ENCODE assay signal across 8 mouse cellular contexts in the genomic region with DNA sequence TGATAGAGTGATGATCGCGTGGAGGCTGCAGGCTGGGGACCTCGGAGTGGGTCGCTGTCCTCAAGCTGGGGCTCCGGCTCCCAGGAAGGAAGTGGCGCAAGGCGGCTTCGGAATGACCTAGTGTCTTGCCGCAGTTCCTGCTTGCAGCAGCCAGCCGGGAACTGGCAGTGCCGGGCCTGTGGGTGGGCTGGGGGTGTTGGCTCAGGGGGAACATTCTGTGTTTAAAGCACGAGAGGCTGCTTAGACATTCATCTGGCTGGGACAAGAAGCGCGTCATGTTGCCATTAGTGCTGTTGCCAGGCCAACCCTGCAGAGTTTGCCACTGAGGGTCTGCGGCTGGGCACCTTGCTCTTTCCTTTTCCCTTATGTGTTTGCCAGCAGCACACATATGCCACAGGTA.
DNase-seq lines count a peak whose midpoint lies in the region; ATAC-seq and TF ChIP-seq lines count a peak whose summit lies in the region.

No protein-coding gene starts in this region.

- TF ChIP-seq EP300 in lung, postnatal 0 days (IDR thresholded peaks at IDR 0.05): peak; percentile 61

- DNase-seq in embryonic facial prominence, embryonic 10.5 days (ENCODE audit: low spot score): no peak
- DNase-seq in hindbrain, postnatal 0 days (ENCODE audit: low spot score): peak; percentile 74
- peak; percentile 57 for DNase-seq in lung, postnatal 0 days (ENCODE audit: low spot score)
- DNase-seq in right cerebral cortex, adult 2 months (ENCODE audit: low spot score in 2 of 2): peak; percentile 64 to 67
- DNase-seq in testis, postnatal 14 days (ENCODE audit: low spot score): no peak
- DNase-seq in c-Kit-positive CD71-positive TER-119-positive erythroid progenitor cells, embryonic 14.5 days (ENCODE audit: low spot score): no peak

- H3K4me2 ChIP-seq in embryonic facial prominence, embryonic 13.5 days: 0 out of 2 replicates have a peak overlapping the region, but pooled peaks have one; percentile 12
- peak overlapping the region; percentile 41 for H3K4me2 ChIP-seq in hindbrain, postnatal 0 days (ENCODE audit: low read depth, low read length)
- 0 out of 2 replicates have a peak overlapping the region, but pooled peaks have one; percentile 1 for H3K4me2 ChIP-seq in lung, postnatal 0 days (replicated peaks; ENCODE audit: low read depth, low read length)

- TF ChIP-seq CTCF in hindbrain, postnatal 0 days (IDR thresholded peaks at IDR 0.05; ENCODE audit: low read depth): no peak
- 0 out of 2 replicates have a peak, but pooled peaks have one; percentile 8 for TF ChIP-seq CTCF in lung, postnatal 0 days (IDR thresholded peaks at IDR 0.05)

- H3K4me3 ChIP-seq in embryonic facial prominence, embryonic 13.5 days: no peak overlapping the region
- no peak overlapping the region for H3K4me3 ChIP-seq in embryonic facial prominence, embryonic 10.5 days
- 0 out of 2 replicates have a peak overlapping the region, but pooled peaks have one; percentile 6 for H3K4me3 ChIP-seq in hindbrain, postnatal 0 days (ENCODE audit: low read length)
- no peak overlapping the region for H3K4me3 ChIP-seq in lung, postnatal 0 days (ENCODE audit: low read depth, low read length)

- peaks cover 31% of the 10 kb centered on the region for H3K4me1 ChIP-seq in embryonic facial prominence, embryonic 13.5 days
- H3K4me1 ChIP-seq in embryonic facial prominence, embryonic 10.5 days: peaks cover 46% of the 10 kb centered on the region
- H3K4me1 ChIP-seq in hindbrain, postnatal 0 days (ENCODE audit: insufficient read depth, low read length): peaks cover 25% of the 10 kb centered on the region
- H3K4me1 ChIP-seq in lung, postnatal 0 days (ENCODE audit: insufficient read depth, low read depth, low read length): peaks cover 9% of the 10 kb centered on the region; the same call in 1 of the 2 replicates

- ATAC-seq in embryonic facial prominence, embryonic 13.5 days (ENCODE audit: insufficient number of reproducible peaks, insufficient read depth, low FRiP score, low TSS enrichment, low read depth): no peak
- peak; percentile 76 for ATAC-seq in hindbrain, postnatal 0 days
- peak; percentile 75 for ATAC-seq in lung, postnatal 0 days
- ATAC-seq in activated CD4-positive, CD25-positive, alpha-beta regulatory T cell, adult 4 months: no peak

- no peaks in the 10 kb centered on the region for H3K36me3 ChIP-seq in embryonic facial prominence, embryonic 13.5 days
- H3K36me3 ChIP-seq in embryonic facial prominence, embryonic 10.5 days (replicated peaks): no peaks in the 10 kb centered on the region
- no peaks in the 10 kb centered on the region for H3K36me3 ChIP-seq in hindbrain, postnatal 0 days (ENCODE audit: insufficient read depth, low read length)
- H3K36me3 ChIP-seq in lung, postnatal 0 days (ENCODE audit: insufficient read depth, low read length): no peaks in the 10 kb centered on the region

- WGBS in embryonic facial prominence, embryonic 13.5 days: 58% methylated on average over 15 of the region's 15 CpGs
- 71% methylated on average over 15 of the region's 15 CpGs for WGBS in embryonic facial prominence, embryonic 10.5 days
- WGBS in hindbrain, postnatal 0 days: 11% methylated on average over 15 of the region's 15 CpGs
- WGBS in lung, postnatal 0 days: 44% methylated on average over 15 of the region's 15 CpGs

- H3K9me3 ChIP-seq in embryonic facial prominence, embryonic 13.5 days: no peaks in the 10 kb centered on the region
- no peaks in the 10 kb centered on the region for H3K9me3 ChIP-seq in embryonic facial prominence, embryonic 10.5 days
- no peaks in the 10 kb centered on the region for H3K9me3 ChIP-seq in hindbrain, postnatal 0 days (ENCODE audit: low read length)
- no peaks in the 10 kb centered on the region for H3K9me3 ChIP-seq in lung, postnatal 0 days (ENCODE audit: low read length)

- no peaks in the 10 kb centered on the region for H3K27me3 ChIP-seq in embryonic facial prominence, embryonic 13.5 days
- H3K27me3 ChIP-seq in embryonic facial prominence, embryonic 10.5 days (replicated peaks; ENCODE audit: low read depth, poor library complexity, severe bottlenecking): no peaks in the 10 kb centered on the region; the same call in 1 of the 2 replicates
- no peaks in the 10 kb centered on the region for H3K27me3 ChIP-seq in hindbrain, postnatal 0 days (ENCODE audit: insufficient read depth, low read length)
- no peaks in the 10 kb centered on the region for H3K27me3 ChIP-seq in lung, postnatal 0 days (replicated peaks; ENCODE audit: insufficient read depth, low read length)

- no peak overlapping the region for H3K27ac ChIP-seq in embryonic facial prominence, embryonic 13.5 days
- no peak overlapping the region; the same call in 1 of the 2 replicates for H3K27ac ChIP-seq in embryonic facial prominence, embryonic 10.5 days (replicated peaks)
- H3K27ac ChIP-seq in hindbrain, postnatal 0 days: peak overlapping the region; percentile 49
- no peak overlapping the region for H3K27ac ChIP-seq in lung, postnatal 0 days (ENCODE audit: low read length)

- H3K9ac ChIP-seq in embryonic facial prominence, embryonic 13.5 days: no peak overlapping the region
- H3K9ac ChIP-seq in hindbrain, postnatal 0 days (replicated peaks; ENCODE audit: low read length): 0 out of 2 replicates have a peak overlapping the region, but pooled peaks have one; percentile 13
- H3K9ac ChIP-seq in lung, postnatal 0 days (replicated peaks; ENCODE audit: low read depth): no peak overlapping the region

Comparison
In these comparisons a context has a peak if more than half of its experiments do, and no peak if none do; other contexts are left out.
1. ATAC-seq: peak in hindbrain, postnatal 0 days (single experiment) and lung, postnatal 0 days (single experiment); none in embryonic facial prominence, embryonic 13.5 days (single experiment) and activated CD4-positive, CD25-positive, alpha-beta regulatory T cell, adult 4 months (single experiment).
2. DNase-seq: peak in hindbrain, postnatal 0 days (single experiment), lung, postnatal 0 days (single experiment) and right cerebral cortex, adult 2 months (2 of 2); none in embryonic facial prominence, embryonic 10.5 days (single experiment), testis, postnatal 14 days (single experiment) and c-Kit-positive CD71-positive TER-119-positive erythroid progenitor cells, embryonic 14.5 days (single experiment).
3. Peak in every context shown above with its lines, with median percentiles within 50 percentile points of each other: H3K4me2 ChIP-seq.